Mouse (Mus musculus) layer of hippocampus, adult 9-11 months (tissue): ENCODE measurements around the gene Nup214.

Experiments
- DNase-seq: peaks from one replicate; pipeline ENCODE4 v3.0.0; 2022

Nup214 gene

GRCm38 (mm10) chr2:32075368-32075767, 101.1 kb downstream of the Nup214 start:
- DNase-seq, result no peak

- DNase-seq, result no peak
Observed at GRCm38 (mm10) chr2:32077744-32078143, 103.5 kb downstream of the Nup214 start.

- DNase-seq, result no peak
Observed at GRCm38 (mm10) chr2:32078522-32078921, 104.3 kb downstream of the Nup214 start.

GRCm38 (mm10) chr2:32079191-32079725, 105.0 kb downstream of the Nup214 start:
- DNase-seq, result no peak

- no peak for DNase-seq
Observed at GRCm38 (mm10) chr2:32080681-32081080, 106.4 kb downstream of the Nup214 start.

- DNase-seq, result no peak
Observed at GRCm38 (mm10) chr2:32081296-32081929, 107.2 kb downstream of the Nup214 start.

- DNase-seq, result no peak
Observed at GRCm38 (mm10) chr2:32082229-32082628, 108.0 kb downstream of the Nup214 start.

- DNase-seq, result no peak
Observed at GRCm38 (mm10) chr2:32083159-32084011, 109.1 kb downstream of the Nup214 start.

GRCm38 (mm10) chr2:32084111-32084871, 110.1 kb downstream of the Nup214 start, which contains the start of gene Fam78a:
Gene Fam78a, minus strand, starts transcription at chr2:32084857.
- no peak for DNase-seq

GRCm38 (mm10) chr2:32084872-32085199, 110.6 kb downstream of the Nup214 start:
- DNase-seq, result no peak

- DNase-seq, result no peak
Observed at GRCm38 (mm10) chr2:32085231-32085630, 111.0 kb downstream of the Nup214 start.

GRCm38 (mm10) chr2:32087606-32088005, 113.4 kb downstream of the Nup214 start:
- no peak for DNase-seq

- no peak for DNase-seq
Observed at GRCm38 (mm10) chr2:32088372-32088981, 114.2 kb downstream of the Nup214 start.

- DNase-seq, result no peak
Observed at GRCm38 (mm10) chr2:32089606-32090005, 115.4 kb downstream of the Nup214 start.

- no peak for DNase-seq
Observed at GRCm38 (mm10) chr2:32090145-32090544, 115.9 kb downstream of the Nup214 start.

- DNase-seq, result no peak
Observed at GRCm38 (mm10) chr2:32091956-32092355, 117.7 kb downstream of the Nup214 start.

GRCm38 (mm10) chr2:32094001-32094707, 119.9 kb downstream of the Nup214 start:
- DNase-seq, result no peak

- DNase-seq, result peak; percentile 91
Observed at GRCm38 (mm10) chr2:32095351-32096121, 121.3 kb downstream of the Nup214 start, which contains the start of gene Plpp7. Gene Plpp7, plus strand, starts transcription at chr2:32095528.

- no peak for DNase-seq
Observed at GRCm38 (mm10) chr2:32096122-32096420, 121.8 kb downstream of the Nup214 start.

GRCm38 (mm10) chr2:32102944-32103343, 128.7 kb downstream of the Nup214 start:
- no peak for DNase-seq

GRCm38 (mm10) chr2:32103557-32103956, 129.3 kb downstream of the Nup214 start:
- DNase-seq, result no peak
